Mouse (Mus musculus) lung, adult 2 months (tissue): ENCODE measurements around the gene Sfrp4.

Experiments used
- CTCF ChIP-seq: fragments of 200-500 bp; IDR thresholded peaks from 2 replicates; pipeline ENCODE4 v1.5.1; 2011; ENCODE audit warnings: mild to moderate bottlenecking, low read length, control low read depth; ENCODE audit not compliant: insufficient read depth
- POLR2A ChIP-seq: fragments of 200-500 bp; IDR thresholded peaks from 2 replicates; pipeline ENCODE4 v1.6.1; 2011; ENCODE audit warnings: low read depth, mild to moderate bottlenecking, control low read depth, low read length, borderline replicate concordance; ENCODE audit errors: extremely low read depth

DNA sequence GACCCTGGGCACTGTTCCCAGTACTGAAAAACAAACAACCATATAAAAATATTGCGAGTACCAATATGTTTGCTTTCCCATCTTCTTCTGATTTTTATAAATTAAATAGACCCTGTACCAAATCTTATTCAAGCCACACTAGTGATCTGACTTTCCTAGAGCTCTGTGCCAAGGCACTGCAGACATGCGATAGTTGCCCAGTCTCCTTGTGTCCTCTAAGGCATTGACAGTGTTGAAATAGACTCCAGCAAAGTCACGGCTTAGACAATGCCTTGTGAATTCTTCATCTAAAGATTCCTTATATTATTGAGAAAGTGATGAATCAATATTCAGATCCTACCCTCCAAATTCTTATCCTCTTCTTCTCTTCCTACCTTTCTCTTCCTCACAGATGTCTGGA is 51.1 kb downstream of the Sfrp4 start:
- TF ChIP-seq CTCF (no peak), POLR2A (no peak)
